Mouse (Mus musculus) hindbrain, postnatal 0 days (tissue): Measurements from ENCODE around the gene 2010106E10Rik. TPM values are rescaled to one million over a fixed set of nuclear protein-coding genes. Genes with fewer than 3 reads are reported as not detected.

Experiments used
- ATAC-seq: fragments of 200-750 bp; cut with Nextera tagmentation; 2 replicates; pipeline ENCODE4 v1.8.0; 2017; ENCODE audit warnings: mild to moderate bottlenecking, moderate TSS enrichment, moderate library complexity
- DNase-seq: peaks from one replicate; pipeline ENCODE4 v3.0.0-alpha.2; 2015; ENCODE audit warnings: low spot score
- H3K27ac ChIP-seq: fragments of 300-500 bp; sonication (generic); 2 replicates; pipeline ENCODE4 v1.5.1; 2014; ENCODE audit warnings: mild to moderate bottlenecking
- H3K27me3 ChIP-seq: fragments of 300-500 bp; sonication (generic); 2 replicates; pipeline ENCODE4 v1.6.1; 2014; ENCODE audit warnings: low read length, mixed read lengths; ENCODE audit not compliant: insufficient read depth
- H3K36me3 ChIP-seq: fragments of 300-500 bp; sonication (generic); 2 replicates; pipeline ENCODE4 v1.6.1; 2014; ENCODE audit warnings: low read length, mixed read lengths; ENCODE audit not compliant: insufficient read depth
- H3K4me1 ChIP-seq: fragments of 300-500 bp; sonication (generic); 2 replicates; pipeline ENCODE4 v1.6.1; 2014; ENCODE audit warnings: antibody characterized with exemption, low read length, mixed read lengths; ENCODE audit not compliant: insufficient read depth
- H3K4me2 ChIP-seq: fragments of 300-500 bp; sonication (generic); 2 replicates; pipeline ENCODE4 v1.6.1; 2014; ENCODE audit warnings: low read depth, mild to moderate bottlenecking, low read length, moderate library complexity, mixed read lengths
- H3K4me3 ChIP-seq: fragments of 300-500 bp; sonication (generic); 2 replicates; pipeline ENCODE4 v1.5.1; 2014; ENCODE audit warnings: low read length
- H3K9ac ChIP-seq: fragments of 300-500 bp; sonication (generic); replicated peaks from 2 replicates; pipeline ENCODE4 v1.6.1; 2014; ENCODE audit warnings: mild to moderate bottlenecking, low read length, moderate library complexity, mixed read lengths
- H3K9me3 ChIP-seq: fragments of 300-500 bp; sonication (generic); 2 replicates; pipeline ENCODE4 v1.6.1; 2016; ENCODE audit warnings: low read length, mixed read lengths
- CTCF ChIP-seq: IDR thresholded peaks from 2 replicates; pipeline ENCODE4 v1.5.1; 2016; ENCODE audit warnings: antibody characterized with exemption, control low read depth, low read depth
- WGBS: fragments of 180-500 bp; shearing (Covaris S2); extraction: QIAGEN DNeasy Blood & Tissue Kit; methylation state at CpG from one replicate; pipeline ENCODE4 v1.1.7; 2014; 5-methylcytosine and 5-hydroxymethylcytosine counted together
- polyA plus RNA-seq: library from polyadenylated mRNA; unstranded; fragments of >200 nt; fragmentation: Nextera tagmentation; extraction: Ambion mirVana; gene quantifications from 2 replicates; pipeline ENCODE4 v1.2.1, GENCODE M21; 2015
- total RNA-seq: library from RNA; depleted of rRNA; stranded (reverse); fragments of >200 nt; gene quantifications from 2 replicates; pipeline ENCODE4 v1.2.3, GENCODE M21; 2014; rRNA removed

The 2010106E10Rik gene
- total RNA-seq (not detected in 2 replicates), polyA plus RNA-seq (0.14 and 0.23 TPM in 2 replicates)

DNA sequence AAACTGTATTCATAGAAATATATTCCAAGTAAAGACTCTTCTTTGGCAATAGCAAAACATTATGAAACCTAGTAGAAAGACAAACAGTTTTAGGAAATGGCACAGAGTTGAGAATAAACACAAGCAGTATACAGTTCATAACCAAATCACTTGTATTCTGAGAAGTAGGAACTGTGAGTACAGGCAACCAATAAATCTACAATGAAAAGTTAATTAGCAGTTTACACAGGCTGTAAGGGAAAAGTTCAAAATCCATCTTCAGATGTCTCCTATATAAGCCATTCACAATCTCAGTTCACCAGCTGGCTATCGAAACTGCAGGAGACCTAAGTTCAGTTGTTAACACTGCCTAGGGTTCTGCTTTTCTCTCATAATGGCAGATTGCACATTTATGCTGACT lies at the start of gene 2010106E10Rik:
2010106E10Rik (plus strand) TSS at position 301 of the 400 bp plus-strand sequence.
- Histone ChIP-seq H3K36me3 (no peaks in the 10 kb centered on the region), H3K9ac (no peak within 1 kb of the TSS), H3K27me3 (no peaks in the 10 kb centered on the region), H3K4me2 (no peak within 1 kb of the TSS), H3K9me3 (no peaks in the 10 kb centered on the region), H3K4me3 (no peak within 1 kb of the TSS), H3K4me1 (no peaks in the 10 kb centered on the region), H3K27ac (no peak within 1 kb of the TSS)
- 76% methylated on average over 1 of the region's 1 CpGs for WGBS
- ATAC-seq (no peak), DNase-seq (no peak)
- TF ChIP-seq CTCF, result no peak

DNA sequence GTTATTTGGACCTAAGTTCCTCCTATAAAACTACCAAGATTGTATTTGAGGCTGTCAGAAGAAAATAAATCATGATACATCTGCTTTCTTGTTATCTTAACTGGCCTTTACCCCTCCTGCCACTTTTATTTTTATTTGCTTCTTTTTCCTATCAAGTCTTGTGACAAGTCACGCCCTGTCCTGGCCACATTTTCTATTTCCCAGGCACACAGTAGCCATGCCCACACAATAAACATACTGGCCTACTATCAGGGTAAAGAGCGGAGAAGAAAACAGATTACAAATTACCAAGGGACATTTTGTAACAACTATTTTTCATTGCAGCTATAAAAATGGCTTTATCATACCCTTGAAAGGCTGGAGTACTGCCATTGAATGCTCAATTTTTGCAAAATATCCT lies 10.6 kb downstream of the 2010106E10Rik start:
- Histone ChIP-seq H3K27ac (no peak overlapping the region), H3K9ac (no peak overlapping the region), H3K9me3 (no peaks in the 10 kb centered on the region), H3K4me3 (no peak overlapping the region), H3K4me1 (no peaks in the 10 kb centered on the region), H3K27me3 (no peaks in the 10 kb centered on the region), H3K36me3 (no peaks in the 10 kb centered on the region), H3K4me2 (no peak overlapping the region)
- DNase-seq (no peak), ATAC-seq (no peak)
- TF ChIP-seq CTCF, result no peak
- WGBS, result 80% methylated on average over 2 of the region's 2 CpGs

DNA sequence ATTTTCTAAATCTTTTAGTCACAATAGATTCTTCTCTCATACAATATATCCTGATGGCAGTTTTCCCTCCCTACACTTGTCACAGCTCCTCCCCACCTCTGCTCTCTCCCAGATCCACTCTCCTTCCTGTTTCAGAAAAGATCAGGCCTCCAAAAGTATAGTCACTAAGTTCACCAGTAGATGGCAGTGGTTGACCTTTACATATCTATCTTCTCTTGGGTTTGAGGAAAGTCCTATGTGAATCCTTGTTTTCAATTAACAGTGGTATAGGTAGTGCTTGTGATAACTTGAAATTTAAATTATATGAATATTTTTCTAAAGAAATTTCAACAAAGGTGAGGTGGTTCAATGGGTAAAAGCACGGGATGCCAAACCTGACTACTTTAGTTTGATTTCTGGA lies 29.7 kb downstream of the 2010106E10Rik start:
- Histone ChIP-seq H3K4me3 (no peak overlapping the region), H3K27me3 (no peaks in the 10 kb centered on the region), H3K9me3 (no peaks in the 10 kb centered on the region), H3K27ac (no peak overlapping the region), H3K9ac (no peak overlapping the region), H3K36me3 (no peaks in the 10 kb centered on the region), H3K4me1 (no peaks in the 10 kb centered on the region), H3K4me2 (no peak overlapping the region)
- TF ChIP-seq CTCF, result peak; percentile 53
- 72% methylated on average over 1 of the region's 1 CpGs for WGBS
- DNase-seq (peak; percentile 71), ATAC-seq (0 out of 2 replicates have a peak, but pooled peaks have one; percentile 40)

DNA sequence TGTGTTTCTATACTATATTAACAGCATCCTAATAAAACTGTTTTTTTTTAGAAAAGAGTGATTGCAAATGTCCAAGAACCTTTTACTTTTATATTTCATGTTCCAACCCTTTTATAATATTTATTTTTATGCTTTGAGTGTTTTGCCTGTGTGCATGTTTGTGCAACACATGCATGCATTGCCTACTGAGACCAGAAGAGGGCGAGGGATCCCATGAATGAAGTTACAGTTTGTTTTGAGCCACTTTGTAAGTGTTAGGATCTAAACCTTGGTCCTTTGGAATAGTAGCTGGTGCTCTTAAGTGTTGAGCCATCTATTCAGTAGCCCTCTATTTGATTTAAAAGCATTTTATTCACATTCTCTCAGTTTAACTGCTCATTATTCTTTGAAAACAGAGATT lies 48.0 kb downstream of the 2010106E10Rik start:
- H3K4me1 ChIP-seq, result no peaks in the 10 kb centered on the region
- no peaks in the 10 kb centered on the region for H3K27me3 ChIP-seq
- no peak overlapping the region for H3K4me2 ChIP-seq
- ATAC-seq, result no peak
- no peaks in the 10 kb centered on the region for H3K36me3 ChIP-seq
- H3K9ac ChIP-seq, result no peak overlapping the region
- H3K4me3 ChIP-seq, result no peak overlapping the region
- no peak overlapping the region for H3K27ac ChIP-seq
- no peaks in the 10 kb centered on the region for H3K9me3 ChIP-seq
- WGBS, result 43% methylated on average over 1 of the region's 1 CpGs
- TF ChIP-seq CTCF, result peak; percentile 33
- no peak for DNase-seq

DNA sequence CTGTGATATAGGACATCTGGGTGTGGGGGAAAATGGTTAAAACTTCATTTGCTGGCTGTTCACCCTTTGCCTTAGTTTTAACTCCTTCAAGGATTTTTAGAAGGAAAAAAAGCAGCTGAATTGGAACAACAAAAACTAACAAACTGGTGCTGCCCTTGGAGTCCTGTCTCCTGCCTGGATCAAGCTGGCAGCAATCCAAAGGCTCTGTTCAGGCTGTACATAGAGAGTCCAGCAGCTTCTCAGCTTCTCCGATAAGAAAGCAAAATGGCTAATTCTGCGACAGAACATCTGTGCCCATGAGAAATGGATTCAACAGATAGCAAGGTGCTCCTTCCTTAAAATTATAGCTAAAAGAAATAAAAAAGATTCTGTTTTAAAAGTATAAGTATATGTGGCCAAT lies 72.6 kb downstream of the 2010106E10Rik start:
- no peak for ATAC-seq
- WGBS, result 61% methylated on average over 2 of the region's 2 CpGs
- Histone ChIP-seq H3K9ac (no peak overlapping the region), H3K9me3 (no peaks in the 10 kb centered on the region), H3K4me3 (no peak overlapping the region), H3K4me2 (no peak overlapping the region), H3K27me3 (no peaks in the 10 kb centered on the region), H3K4me1 (no peaks in the 10 kb centered on the region), H3K27ac (no peak overlapping the region), H3K36me3 (no peaks in the 10 kb centered on the region)
- TF ChIP-seq CTCF, result no peak
- DNase-seq, result peak; percentile 9

DNA sequence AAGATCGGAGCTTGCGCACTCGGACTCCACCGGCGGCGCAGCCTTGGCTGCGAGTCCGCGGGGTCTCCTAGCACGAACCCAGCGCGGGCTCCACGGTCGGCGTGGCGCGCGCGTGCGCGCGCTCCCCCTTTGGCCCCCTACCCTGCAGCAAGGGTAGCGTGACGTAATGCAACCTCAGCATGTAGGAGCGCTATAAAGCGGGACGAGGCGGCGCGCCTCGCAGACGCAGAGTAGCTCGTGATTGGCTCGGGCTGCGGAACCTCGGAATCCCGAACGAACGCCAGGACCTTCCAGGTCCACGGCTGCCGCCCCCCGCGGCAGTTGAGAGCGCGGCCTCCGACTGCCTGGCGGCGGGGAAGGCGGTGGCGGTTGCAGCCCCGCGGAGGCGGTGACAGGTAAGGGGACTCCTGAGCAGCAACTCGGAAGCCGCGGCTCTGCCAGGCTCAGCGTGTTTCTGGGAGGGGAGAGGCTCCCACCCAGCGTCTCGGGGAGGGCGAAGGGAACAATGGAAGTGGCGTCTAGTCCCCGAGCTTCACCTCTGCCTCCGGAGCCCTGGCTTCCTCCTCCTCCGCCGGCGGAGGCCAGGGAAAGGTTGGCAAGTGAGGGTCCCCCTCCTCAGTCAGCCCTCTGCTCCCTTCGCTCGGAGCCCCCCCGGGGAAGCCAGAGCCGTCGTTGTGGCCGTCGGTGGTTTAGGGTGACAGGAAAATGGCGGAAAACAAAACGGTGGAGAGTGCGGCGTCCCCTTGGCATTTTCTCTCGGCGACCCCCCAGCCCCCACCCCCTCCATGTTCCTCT lies 105.6 kb downstream of the 2010106E10Rik start, which contains the start of gene Zfp711:
Zfp711 (plus strand) TSS at position 16 of the 795 bp plus-strand sequence.
- H3K36me3 ChIP-seq, result no peaks in the 10 kb centered on the region
- no peaks in the 10 kb centered on the region for H3K9me3 ChIP-seq
- DNase-seq, result peak; percentile 92
- peak; percentile 97 for ATAC-seq
- H3K27me3 ChIP-seq, result no peaks in the 10 kb centered on the region
- peak within 1 kb of the TSS; percentile 51 for H3K4me2 ChIP-seq
- H3K4me3 ChIP-seq, result peak within 1 kb of the TSS; percentile 60
- TF ChIP-seq CTCF, result no peak
- H3K9ac ChIP-seq, result peak within 1 kb of the TSS; percentile 78
- no peaks in the 10 kb centered on the region for H3K4me1 ChIP-seq
- peak within 1 kb of the TSS; percentile 77 for H3K27ac ChIP-seq
- 33% methylated on average over 73 of the region's 79 CpGs for WGBS
